Mouse (Mus musculus) heart, adult 2 months (tissue): ENCODE measurements around the gene Ccdc9.

Experiments
- EP300 ChIP-seq: fragments of 200-500 bp; IDR thresholded peaks from 2 replicates; pipeline ENCODE4 v1.6.1; 2011; ENCODE audit warnings: low read depth, low read length, control low read depth; ENCODE audit not compliant: insufficient read depth
- POLR2A ChIP-seq: fragments of 200-500 bp; IDR thresholded peaks from 2 replicates; pipeline ENCODE4 v1.6.1; 2011; ENCODE audit warnings: mild to moderate bottlenecking, low read depth, low read length, control low read depth; ENCODE audit not compliant: insufficient read depth

GRCm38 (mm10) chr7:16241787-16242186 lies 44.8 kb downstream of the Ccdc9 start:
- TF ChIP-seq EP300 (no peak), POLR2A (no peak)
